Mouse (Mus musculus) liver, adult 2 months (tissue): ENCODE results near the gene Ppp1r14b. TPM values are rescaled to one million over a fixed set of nuclear protein-coding genes. Genes with fewer than 3 reads are reported as not detected.

ENCODE experiments used
- DNase-seq: peaks from one replicate; pipeline ENCODE4 v3.0.0-alpha.2; 2011; ENCODE audit warnings: low read depth, low spot score; ENCODE audit errors: extremely low read depth
- H3K27ac ChIP-seq: fragments of 200-500 bp; replicated peaks from 2 replicates; pipeline ENCODE4 v1.5.1; 2012; ENCODE audit warnings: low read depth, mild to moderate bottlenecking, control low read depth, inconsistent platforms, low read length; ENCODE audit not compliant: insufficient read depth
- H3K27me3 ChIP-seq: fragments of 200-500 bp; 2 replicates; pipeline ENCODE4 v1.6.1; 2012; ENCODE audit warnings: mild to moderate bottlenecking, moderate library complexity, low read length, inconsistent platforms; ENCODE audit not compliant: control insufficient read depth, insufficient read depth
- H3K36me3 ChIP-seq: fragments of 200-500 bp; 2 replicates; pipeline ENCODE4 v1.6.1; 2012; ENCODE audit warnings: low read length, inconsistent platforms; ENCODE audit not compliant: control insufficient read depth, insufficient read depth
- H3K4me1 ChIP-seq: fragments of 200-500 bp; 2 replicates; pipeline ENCODE4 v1.6.1; 2011; ENCODE audit warnings: low read length; ENCODE audit not compliant: control insufficient read depth, insufficient read depth
- H3K4me3 ChIP-seq: fragments of 200-500 bp; 2 replicates; pipeline ENCODE4 v1.5.1; 2011; ENCODE audit warnings: low read depth, mild to moderate bottlenecking, control low read depth, low read length, moderate library complexity; ENCODE audit not compliant: insufficient read depth
- H3K79me2 ChIP-seq: fragments of 200-500 bp; 2 replicates; pipeline ENCODE4 v1.6.1; 2012; ENCODE audit warnings: inconsistent platforms, mild to moderate bottlenecking, low read length, moderate library complexity; ENCODE audit not compliant: control insufficient read depth, insufficient read depth
- H3K9ac ChIP-seq: fragments of 200-500 bp; 2 replicates; pipeline ENCODE4 v1.6.1; 2012; ENCODE audit warnings: low read depth, mild to moderate bottlenecking, control low read depth, inconsistent platforms, low read length
- CTCF ChIP-seq: fragments of 200-500 bp; IDR thresholded peaks from 2 replicates; pipeline ENCODE4 v1.5.1; 2011; ENCODE audit warnings: low read depth, low read length, control low read depth
- POLR2A ChIP-seq: fragments of 200-500 bp; IDR thresholded peaks from 2 replicates; pipeline ENCODE4 v1.6.1; 2011; ENCODE audit warnings: low read length, control low read depth; ENCODE audit not compliant: insufficient read depth; ENCODE audit errors: extremely low read depth
- WGBS: fragments of 180-500 bp; shearing (Covaris S2); methylation state at CpG from one replicate; pipeline ENCODE4 v1.1.7; 2018; 5-methylcytosine and 5-hydroxymethylcytosine counted together
- polyA plus RNA-seq: library from polyadenylated mRNA; depleted of rRNA; stranded (reverse); fragments of >200 nt; gene quantifications from 2 replicates; pipeline ENCODE4 v1.2.3, GENCODE M21; 2012
- total RNA-seq: library from RNA; depleted of rRNA; stranded (reverse); fragments of >200 nt; gene quantifications from 2 replicates; pipeline ENCODE4 v1.2.3, GENCODE M21; 2014

The Ppp1r14b gene
- total and polyA plus RNA-seq, 2 experiments = 14.0 to 38.2 TPM

GRCm38 (mm10) chr19:6931002-6931401 is 43.8 kb upstream of the Ppp1r14b start:
- peaks cover 10% of the 10 kb centered on the region for H3K27me3 ChIP-seq
- peaks cover 2% of the 10 kb centered on the region for H3K4me1 ChIP-seq
- no peak overlapping the region for H3K4me3 ChIP-seq
- H3K9ac ChIP-seq = no peak overlapping the region
- H3K79me2 ChIP-seq = no peaks in the 10 kb centered on the region
- 25% methylated on average over 2 of the region's 2 CpGs for WGBS
- no peaks in the 10 kb centered on the region for H3K36me3 ChIP-seq
- no peak for TF ChIP-seq POLR2A
- no peak for TF ChIP-seq CTCF
- no peak for DNase-seq
- H3K27ac ChIP-seq = no peak overlapping the region

- Histone ChIP-seq H3K4me1 (peaks cover 2% of the 10 kb centered on the region), H3K27me3 (peaks cover 10% of the 10 kb centered on the region), H3K4me3 (no peak overlapping the region), H3K36me3 (no peaks in the 10 kb centered on the region), H3K9ac (no peak overlapping the region), H3K27ac (no peak overlapping the region), H3K79me2 (no peaks in the 10 kb centered on the region)
- WGBS = 16% methylated on average over 1 of the region's 1 CpGs
- no peak for TF ChIP-seq POLR2A
- no peak for TF ChIP-seq CTCF
- DNase-seq = peak; percentile 85
These were observed 42.8 kb upstream of the Ppp1r14b start for GRCm38 (mm10) chr19:6932018-6932417.

GRCm38 (mm10) chr19:6933102-6933435 is 41.7 kb upstream of the Ppp1r14b start:
- 76% methylated on average over 4 of the region's 4 CpGs for WGBS
- no peak overlapping the region for H3K27ac ChIP-seq
- no peak for DNase-seq
- TF ChIP-seq POLR2A (no peak), CTCF (no peak)
- no peaks in the 10 kb centered on the region for H3K79me2 ChIP-seq
- H3K27me3 ChIP-seq = peaks cover 10% of the 10 kb centered on the region
- no peaks in the 10 kb centered on the region for H3K36me3 ChIP-seq
- no peak overlapping the region for H3K4me3 ChIP-seq
- peaks cover 8% of the 10 kb centered on the region for H3K4me1 ChIP-seq
- no peak overlapping the region for H3K9ac ChIP-seq

- Histone ChIP-seq H3K36me3 (no peaks in the 10 kb centered on the region), H3K9ac (peak overlapping the region; percentile 38; the same call in 1 of the 2 replicates), H3K4me1 (peaks cover 13% of the 10 kb centered on the region), H3K27me3 (peaks cover 10% of the 10 kb centered on the region), H3K27ac (no peak overlapping the region), H3K4me3 (peak overlapping the region; percentile 27; the same call in 1 of the 2 replicates), H3K79me2 (no peaks in the 10 kb centered on the region)
- 13% methylated on average over 58 of the region's 58 CpGs for WGBS
- DNase-seq = no peak
- TF ChIP-seq POLR2A (no peak), CTCF (no peak)
These were observed 41.2 kb upstream of the Ppp1r14b start for GRCm38 (mm10) chr19:6933436-6934194.

- TF ChIP-seq POLR2A (no peak), CTCF (no peak)
- no peak for DNase-seq
- H3K4me3 ChIP-seq = peak within 1 kb of the TSS; percentile 27; the same call in 1 of the 2 replicates
- H3K4me1 ChIP-seq = peaks cover 14% of the 10 kb centered on the region
- peaks cover 10% of the 10 kb centered on the region for H3K27me3 ChIP-seq
- H3K79me2 ChIP-seq = no peaks in the 10 kb centered on the region
- no peak within 1 kb of the TSS for H3K27ac ChIP-seq
- H3K36me3 ChIP-seq = no peaks in the 10 kb centered on the region
- WGBS = 24% methylated on average over 23 of the region's 23 CpGs
- peak within 1 kb of the TSS; percentile 38; the same call in 1 of the 2 replicates for H3K9ac ChIP-seq
These were observed 40.4 kb upstream of the Ppp1r14b start, which contains the start of gene Kcnk4 for GRCm38 (mm10) chr19:6934195-6934977. Kcnk4 (minus strand) TSS chr19:6934515.

GRCm38 (mm10) chr19:6936299-6936698 is 38.5 kb upstream of the Ppp1r14b start:
- no peak overlapping the region for H3K4me3 ChIP-seq
- peaks cover 10% of the 10 kb centered on the region for H3K27me3 ChIP-seq
- H3K79me2 ChIP-seq = no peaks in the 10 kb centered on the region
- 44% methylated on average over 3 of the region's 3 CpGs for WGBS
- H3K4me1 ChIP-seq = peaks cover 20% of the 10 kb centered on the region
- no peaks in the 10 kb centered on the region for H3K36me3 ChIP-seq
- peak; percentile 56; the same call in 1 of the 2 replicates for TF ChIP-seq CTCF
- TF ChIP-seq POLR2A = no peak
- H3K27ac ChIP-seq = no peak overlapping the region
- H3K9ac ChIP-seq = no peak overlapping the region
- DNase-seq = no peak
